Mouse (Mus musculus) lung, postnatal 4 days (tissue): Measurements from ENCODE around the gene Tex50.

Source experiments
- DNase-seq, 2 experiments: peaks; one replicate each; pipeline ENCODE4 v3.0.0; 2021

Gene Tex50

GRCm38 (mm10) chr1:161122661-161123418 is 36.3 kb downstream of the Tex50 start:
- no peak for DNase-seq

DNA sequence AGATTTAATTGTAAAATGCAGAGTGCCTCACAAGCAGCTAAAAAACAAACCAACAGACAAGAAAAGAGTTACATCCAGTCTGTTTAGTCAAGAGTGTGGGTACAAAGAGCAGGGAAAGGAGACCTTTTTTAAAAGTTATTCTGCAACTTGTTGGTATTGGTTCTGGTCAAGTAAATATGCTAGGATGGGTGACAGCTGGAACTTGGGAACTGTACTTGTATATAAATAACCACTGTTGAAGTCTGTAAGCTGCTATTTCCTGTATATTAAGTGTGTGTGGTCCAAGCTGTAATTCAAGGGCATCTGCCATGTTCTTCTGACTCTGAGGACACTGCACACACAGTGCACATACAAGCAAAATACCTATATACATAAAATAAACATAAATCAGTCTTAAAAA is 44.5 kb downstream of the Tex50 start:
- DNase-seq, result no peak

DNA sequence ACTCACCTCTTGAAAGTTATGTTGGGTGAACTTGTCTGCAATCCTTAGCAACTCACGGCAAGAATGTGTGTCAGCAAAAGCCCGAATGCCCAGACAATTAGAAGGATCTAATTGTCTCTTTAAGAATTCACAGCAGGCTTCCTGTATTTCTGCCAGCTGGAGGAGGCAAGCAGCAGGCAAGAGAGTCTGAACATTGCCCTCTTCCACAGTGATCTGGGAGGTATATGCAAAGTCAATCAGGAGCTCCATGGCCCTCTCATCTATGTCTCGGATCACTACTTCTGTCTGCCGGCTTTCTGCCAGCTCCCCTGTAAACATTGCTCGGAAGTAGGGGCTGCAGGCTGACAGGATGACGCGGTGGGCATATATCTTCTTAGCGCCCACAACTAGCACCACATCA is 49.9 kb downstream of the Tex50 start:
- no peak for DNase-seq
